Mouse (Mus musculus) gastrocnemius, adult 8-10 months (tissue): ENCODE measurements around the gene Stk11ip. TPM values are rescaled to one million over a fixed set of nuclear protein-coding genes. Genes with fewer than 3 reads are reported as not detected.

ENCODE experiments used
- DNase-seq, 2 experiments: peaks; one replicate each; pipeline ENCODE4 v3.0.0; 2022; ENCODE audit warnings: low spot score in 2 of 2
- total RNA-seq, 4 experiments: library from RNA; stranded (reverse); gene quantifications; 2 replicates each; pipeline ENCODE4 v1.2.4; 2022

The Stk11ip gene
- total RNA-seq: 1 to 10 TPM; 7.1 to 9.9 (median 8.8) TPM

GRCm38 (mm10) chr1:75521321-75522031 lies at the start of gene Stk11ip:
Stk11ip (plus strand) TSS chr1:75521529.
- peak; percentile 89 to 93 for DNase-seq

DNA sequence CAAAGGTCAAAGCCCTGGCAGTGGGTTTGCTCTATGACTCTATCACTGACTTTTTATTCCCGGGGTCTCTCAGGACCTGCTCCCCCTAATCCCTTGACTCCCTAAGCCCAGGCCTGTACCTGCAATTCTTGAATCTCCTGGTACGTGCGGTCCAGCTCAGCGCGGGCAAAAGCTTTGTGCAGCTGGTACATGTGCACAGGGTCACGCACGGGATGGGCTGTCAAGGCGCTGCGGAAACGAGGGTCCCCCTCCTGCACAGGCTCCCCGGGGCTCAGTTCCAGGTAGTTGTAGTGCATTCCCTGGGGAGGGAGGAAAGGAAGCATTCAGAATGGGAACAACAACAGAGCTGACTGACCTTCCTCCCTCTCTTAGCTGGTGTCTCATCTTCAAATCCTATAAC lies 44.9 kb upstream of the Stk11ip start:
- no peak for DNase-seq

GRCm38 (mm10) chr1:75477264-75477965 lies 43.9 kb upstream of the Stk11ip start:
- DNase-seq: peak; percentile 56 to 69

DNA sequence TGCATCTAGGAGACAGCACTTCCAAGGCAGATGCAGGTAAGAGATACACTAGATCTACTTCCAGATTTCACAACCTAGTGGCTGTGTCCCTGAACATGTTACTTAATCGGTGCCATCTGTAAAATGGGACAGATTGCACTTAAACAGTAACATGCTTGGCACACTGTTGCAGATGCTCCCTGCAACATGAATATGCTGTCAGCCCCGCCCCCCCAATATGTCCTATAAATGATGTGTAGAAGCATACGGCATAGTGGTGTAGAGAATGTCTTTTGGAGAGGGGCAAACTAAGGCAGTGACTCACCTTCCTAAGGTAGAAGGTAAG lies 43.4 kb upstream of the Stk11ip start:
- DNase-seq: no peak

- no peak for DNase-seq
These were observed 42.8 kb upstream of the Stk11ip start for GRCm38 (mm10) chr1:75478497-75478896.

GRCm38 (mm10) chr1:75478916-75479634 lies 42.3 kb upstream of the Stk11ip start, which contains the start of the genes Chpf and Tmem198:
Chpf (minus strand) TSS chr1:75479307.
Tmem198 (plus strand) TSS chr1:75479532.
- DNase-seq: peak; percentile 87 to 90

- DNase-seq: no peak
These were observed 41.7 kb upstream of the Stk11ip start for GRCm38 (mm10) chr1:75479635-75479989.

GRCm38 (mm10) chr1:75480036-75480435 lies 41.3 kb upstream of the Stk11ip start:
- no peak for DNase-seq

- DNase-seq: no peak
These were observed 40.6 kb upstream of the Stk11ip start for GRCm38 (mm10) chr1:75480735-75481134.

GRCm38 (mm10) chr1:75486561-75486960 lies 34.8 kb upstream of the Stk11ip start:
- no peak for DNase-seq

DNA sequence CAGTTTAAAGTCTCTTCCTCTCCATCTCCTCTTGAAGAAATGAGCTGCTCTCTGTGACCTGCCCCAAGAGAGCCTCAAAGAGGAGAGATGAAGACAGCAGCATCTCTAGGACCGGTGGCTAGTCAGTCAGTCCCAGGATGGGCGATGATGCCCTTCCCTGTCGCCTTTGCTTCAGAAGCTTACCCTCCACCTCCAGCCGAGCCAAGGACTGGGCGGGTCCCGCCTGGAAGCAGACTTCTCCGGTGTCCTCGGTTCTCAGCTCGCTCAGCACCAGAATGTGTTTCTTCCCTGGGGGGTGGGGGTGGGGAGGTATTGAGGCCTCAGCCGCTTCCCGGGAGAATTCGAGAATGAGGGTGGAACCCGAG lies 34.3 kb upstream of the Stk11ip start:
- no peak for DNase-seq

GRCm38 (mm10) chr1:75487405-75488161 lies 33.7 kb upstream of the Stk11ip start:
- no peak for DNase-seq

DNA sequence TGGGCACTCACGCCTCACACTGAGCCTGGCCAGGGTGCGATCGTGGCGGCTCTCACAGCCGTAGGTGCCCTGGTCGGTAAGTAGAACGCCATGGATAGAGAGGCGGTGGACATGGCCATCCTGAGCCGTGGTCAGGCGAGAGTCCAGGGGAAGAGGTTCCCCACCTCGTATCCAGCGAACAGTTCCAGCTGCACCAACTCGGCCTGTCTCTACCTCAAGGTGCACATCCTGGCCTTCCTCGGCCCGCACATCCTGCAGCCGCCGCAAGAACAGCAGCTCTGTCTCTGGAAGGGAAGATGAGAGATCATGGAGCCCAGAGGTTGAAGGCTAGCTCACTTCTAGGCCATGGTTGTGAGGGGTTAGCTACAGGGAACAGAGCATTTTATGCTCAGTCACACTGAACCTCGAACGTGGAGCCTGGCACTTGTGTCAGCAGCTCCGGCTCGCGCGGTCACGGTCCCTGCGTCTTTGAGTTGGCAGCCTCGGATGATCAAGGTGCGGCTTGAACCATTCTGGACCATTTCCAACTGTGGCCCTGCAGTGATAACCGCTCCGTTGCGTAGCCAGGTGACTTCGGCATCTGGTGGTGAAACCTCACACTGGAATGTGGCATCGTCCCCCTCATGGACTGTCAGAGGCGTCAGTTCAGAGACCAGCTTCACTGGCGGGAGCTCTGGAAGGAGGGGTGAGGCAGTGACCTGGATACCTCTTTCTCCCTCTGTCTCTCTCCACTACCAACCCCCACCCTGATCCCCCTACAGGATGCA lies 30.4 kb upstream of the Stk11ip start:
- no peak for DNase-seq

DNA sequence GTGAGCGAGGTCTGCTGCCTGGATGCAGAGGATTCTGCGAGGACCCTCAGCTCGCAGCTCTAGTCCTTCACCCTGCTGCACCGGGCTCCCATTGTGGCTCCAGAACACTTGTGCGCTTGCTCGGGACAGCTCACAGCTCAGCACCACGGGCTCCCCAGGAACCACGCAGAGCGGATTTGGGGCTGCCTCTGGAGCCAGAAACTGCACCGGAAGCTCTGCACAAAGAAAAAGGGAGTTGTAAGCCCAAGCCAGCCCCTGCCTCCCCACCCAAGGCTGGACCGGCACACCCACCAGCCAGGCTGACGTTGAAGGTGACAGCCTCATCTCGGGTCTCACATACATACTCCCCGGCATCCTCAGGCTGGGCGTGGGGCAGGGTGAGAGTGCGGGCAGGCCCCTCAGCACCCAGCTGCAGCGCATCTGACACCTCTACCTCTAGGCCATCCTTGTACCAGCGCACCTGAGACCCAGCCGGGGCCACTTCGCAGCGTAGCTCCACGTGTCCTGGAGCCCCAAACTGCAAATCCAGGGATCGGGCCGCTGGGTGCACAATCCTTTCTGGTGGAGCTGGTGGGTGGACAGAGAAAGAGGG lies 28.7 kb upstream of the Stk11ip start:
- DNase-seq: no peak

GRCm38 (mm10) chr1:75494878-75495548 lies 26.3 kb upstream of the Stk11ip start:
- DNase-seq: no peak

DNA sequence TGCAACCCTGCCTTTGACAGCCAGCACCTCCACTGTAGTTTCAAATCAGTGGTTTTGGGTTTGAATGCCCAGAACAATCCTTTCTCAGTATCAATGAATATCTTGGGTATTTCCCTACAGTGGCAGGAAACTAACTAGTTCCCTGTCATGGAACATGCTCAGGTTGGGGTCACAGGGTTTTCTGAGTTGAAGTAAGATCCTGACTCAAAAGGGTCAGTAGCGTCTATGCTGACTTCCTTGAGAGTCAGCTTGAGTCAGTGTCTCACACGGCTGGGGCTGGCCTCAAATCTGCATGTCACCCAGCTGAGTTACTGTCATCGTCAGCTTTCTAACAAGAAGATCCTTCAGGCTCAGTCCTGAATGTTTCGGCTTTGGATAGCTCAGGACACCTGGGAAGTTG lies 22.4 kb upstream of the Stk11ip start:
- no peak for DNase-seq

- no peak for DNase-seq
These were observed 21.9 kb upstream of the Stk11ip start for GRCm38 (mm10) chr1:75499441-75499840.

DNA sequence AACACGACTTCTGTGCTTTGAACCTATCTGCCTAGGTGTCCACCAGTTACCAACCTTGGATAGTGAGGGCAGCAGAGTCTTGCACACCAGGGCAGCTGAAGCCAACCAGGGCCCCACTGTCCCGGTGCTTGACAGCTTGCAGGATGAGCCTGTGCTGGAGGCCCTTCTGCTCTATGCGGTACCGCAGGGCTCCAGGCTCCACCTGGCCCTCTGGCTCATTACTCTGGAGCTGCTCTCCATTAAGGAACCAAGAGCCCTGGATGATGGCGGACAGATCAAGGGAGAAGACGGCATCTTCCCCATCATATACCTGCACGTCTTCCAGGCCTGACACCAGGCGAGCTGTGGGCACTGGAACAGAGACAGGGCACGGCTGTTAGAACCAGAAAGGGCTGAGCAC lies 19.4 kb upstream of the Stk11ip start:
- no peak for DNase-seq

GRCm38 (mm10) chr1:75502945-75503650 lies 18.2 kb upstream of the Stk11ip start:
- DNase-seq: no peak

GRCm38 (mm10) chr1:75503651-75503980 lies 17.7 kb upstream of the Stk11ip start:
- no peak for DNase-seq
